Mouse (Mus musculus) layer of hippocampus, adult 9-10 months (tissue): ENCODE data around the gene Gpc6.

Source experiments
- DNase-seq: peaks from one replicate; pipeline ENCODE4 v3.0.0; 2022; ENCODE audit warnings: low spot score

Gene Gpc6

GRCm38 (mm10) chr14:117930848-117931816 is 1006.0 kb downstream of the Gpc6 start:
- DNase-seq: no peak

DNA sequence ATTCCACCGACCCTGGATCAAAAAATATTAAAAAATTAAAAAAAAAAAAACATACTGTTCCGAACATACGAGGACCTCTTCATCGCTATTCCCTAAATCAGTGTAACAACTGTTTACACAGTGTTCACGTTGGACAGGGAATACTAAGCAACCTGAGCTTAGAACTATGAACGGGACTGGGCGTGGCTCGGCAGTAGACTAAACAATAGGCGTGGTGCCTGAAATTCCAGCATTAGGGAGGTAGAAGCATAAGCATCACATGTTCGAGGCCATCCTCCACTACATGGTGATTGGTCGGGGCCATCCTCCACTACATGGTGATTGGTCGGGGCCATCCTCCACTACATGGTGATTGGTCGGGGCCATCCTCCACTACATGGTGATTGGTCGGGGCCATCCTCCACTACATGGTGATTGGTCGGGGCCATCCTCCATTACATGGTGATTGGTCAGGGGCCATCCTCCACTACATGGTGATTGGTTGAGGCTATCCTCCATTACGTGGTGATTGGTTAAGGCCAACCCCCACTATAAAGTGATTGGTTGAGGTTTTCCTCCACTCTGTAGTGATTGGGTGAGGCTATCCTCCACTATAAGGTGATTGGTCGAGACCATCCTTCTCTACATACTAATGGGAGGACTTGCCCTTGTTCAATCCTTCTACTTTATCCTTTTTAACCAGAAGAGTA is 1007.2 kb downstream of the Gpc6 start:
- DNase-seq: no peak

GRCm38 (mm10) chr14:117938554-117938953 is 1013.4 kb downstream of the Gpc6 start:
- no peak for DNase-seq

DNA sequence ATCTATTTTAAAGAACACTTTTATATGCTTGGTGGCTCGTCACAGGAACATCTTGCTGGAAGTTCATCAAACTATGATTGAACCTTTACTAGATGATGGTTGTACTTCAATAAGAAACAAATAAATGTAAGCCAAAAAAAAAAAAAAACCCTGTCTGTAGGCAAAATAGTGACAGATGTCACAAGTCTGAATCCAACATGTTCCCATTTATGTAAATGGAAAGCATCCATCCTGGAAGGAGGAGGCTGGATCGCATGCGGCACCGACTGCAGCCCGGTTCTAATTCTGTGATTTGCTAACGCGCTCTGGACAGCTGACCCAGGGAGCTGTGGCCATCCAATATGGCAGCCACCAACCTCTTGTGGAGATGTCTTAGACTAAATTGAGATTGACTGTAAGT is 1014.4 kb downstream of the Gpc6 start:
- no peak for DNase-seq

DNA sequence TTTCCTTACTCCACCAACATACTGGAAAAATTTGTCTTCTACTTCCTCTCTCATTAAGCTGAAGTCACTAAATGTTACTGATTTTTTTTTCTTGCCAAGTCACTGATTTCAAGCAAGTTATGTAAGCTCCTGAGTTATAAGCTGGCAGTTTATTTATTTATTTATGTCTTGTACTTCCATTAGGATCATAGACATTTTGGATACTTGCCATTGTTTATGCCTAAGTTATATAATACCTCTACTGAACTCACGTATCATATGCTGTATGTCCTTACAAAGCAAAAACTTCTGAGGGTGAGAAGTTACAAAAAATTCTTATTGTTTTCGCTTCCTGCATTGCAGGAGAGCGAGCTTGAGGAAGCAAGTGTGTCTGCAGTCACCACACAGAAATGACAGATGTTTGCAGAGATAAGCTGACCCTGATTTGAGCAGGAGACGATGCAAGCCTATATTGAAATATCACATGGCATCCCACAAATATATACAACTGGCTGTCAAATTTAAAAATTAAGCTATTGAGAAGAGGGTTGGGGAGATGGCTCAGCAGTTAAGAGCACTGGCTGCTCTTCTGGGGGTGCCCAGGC is 1020.9 kb downstream of the Gpc6 start:
- no peak for DNase-seq

DNA sequence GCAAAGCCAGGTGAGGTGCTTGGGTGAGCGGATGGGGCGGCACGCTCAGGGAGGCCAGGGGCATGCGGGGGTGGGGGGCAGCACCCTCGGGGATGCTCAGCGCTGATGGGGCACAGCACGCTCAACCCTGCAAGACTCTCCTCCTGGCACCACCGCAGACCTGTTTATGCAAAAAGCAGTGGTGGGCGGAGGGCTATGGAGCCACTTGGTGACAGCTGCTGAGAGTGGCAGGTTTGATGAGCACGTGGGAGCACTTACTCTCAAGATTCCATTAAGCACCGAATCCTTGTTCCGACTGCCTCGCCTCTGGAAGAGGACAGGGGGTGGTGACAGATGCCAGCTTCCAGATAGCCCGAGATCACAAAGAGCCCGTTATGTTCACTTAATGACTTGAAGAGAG is 1026.2 kb downstream of the Gpc6 start:
- DNase-seq: no peak

DNA sequence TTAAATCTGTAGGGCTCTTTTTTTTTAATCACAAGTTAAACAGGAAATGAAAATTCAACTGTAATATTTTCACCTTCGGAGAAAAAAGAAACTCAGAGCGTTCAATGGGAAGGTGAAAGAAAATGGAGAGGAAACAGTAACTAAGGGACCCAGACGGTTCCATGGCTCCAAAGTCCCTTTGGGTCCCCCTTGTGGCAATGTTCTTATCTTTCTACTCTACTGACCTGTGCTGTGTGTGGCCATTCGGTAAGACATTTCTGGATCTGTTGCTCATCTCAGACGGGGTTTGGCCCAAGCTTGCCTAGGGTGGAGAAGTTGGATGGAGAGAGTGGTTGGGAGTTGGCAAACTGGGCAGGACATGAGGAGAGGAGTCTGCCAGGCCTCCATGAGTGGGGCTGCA is 1026.6 kb downstream of the Gpc6 start:
- DNase-seq: no peak

DNA sequence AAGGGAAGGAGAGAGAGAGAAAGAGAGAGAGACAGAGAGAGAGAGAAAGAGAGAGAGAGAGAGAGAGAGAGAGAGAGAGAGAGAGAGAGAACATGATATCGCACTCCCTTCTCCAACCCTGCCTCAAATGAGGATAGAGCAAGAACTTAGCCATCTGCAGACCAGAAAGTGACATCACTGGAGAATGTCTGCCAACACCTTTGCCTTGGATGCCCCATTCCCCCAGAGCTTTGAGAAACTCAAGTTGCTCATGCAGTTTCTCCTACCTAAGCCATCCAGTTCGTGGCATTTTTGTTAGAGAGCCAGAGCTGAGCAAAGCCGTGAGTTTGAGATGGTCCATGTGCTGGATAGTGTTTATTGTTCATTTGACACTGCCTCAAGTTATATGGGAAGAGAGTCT is 1030.9 kb downstream of the Gpc6 start:
- no peak for DNase-seq

- DNase-seq: no peak
These were observed 1033.3 kb downstream of the Gpc6 start for GRCm38 (mm10) chr14:117958389-117958788.

- no peak for DNase-seq
These were observed 1036.2 kb downstream of the Gpc6 start for GRCm38 (mm10) chr14:117961267-117961666.

DNA sequence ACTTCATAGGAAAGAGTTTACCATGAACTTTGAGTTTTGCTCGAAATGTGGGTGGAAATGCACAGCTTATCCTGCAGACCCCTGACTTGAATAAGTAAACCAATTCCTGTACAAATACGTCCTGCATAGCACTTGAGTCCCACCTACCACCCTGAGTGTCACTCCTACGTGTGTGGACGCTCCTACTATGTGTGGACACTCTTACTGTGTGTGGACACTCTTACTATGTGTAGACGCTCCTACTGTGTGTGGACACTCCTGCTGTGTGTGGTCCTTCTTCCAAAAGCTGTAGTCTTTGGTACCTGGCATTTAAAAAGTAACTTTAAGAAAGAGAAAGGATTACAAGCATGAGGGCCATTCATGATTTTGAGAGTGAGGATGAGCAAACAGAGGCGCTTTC is 1036.7 kb downstream of the Gpc6 start:
- DNase-seq: no peak

GRCm38 (mm10) chr14:117962453-117962852 is 1037.3 kb downstream of the Gpc6 start:
- DNase-seq: no peak

GRCm38 (mm10) chr14:117972576-117972975 is 1047.5 kb downstream of the Gpc6 start:
- no peak for DNase-seq

GRCm38 (mm10) chr14:117981532-117981931 is 1056.4 kb downstream of the Gpc6 start:
- no peak for DNase-seq

GRCm38 (mm10) chr14:117988444-117988843 is 1063.3 kb downstream of the Gpc6 start:
- DNase-seq: no peak

DNA sequence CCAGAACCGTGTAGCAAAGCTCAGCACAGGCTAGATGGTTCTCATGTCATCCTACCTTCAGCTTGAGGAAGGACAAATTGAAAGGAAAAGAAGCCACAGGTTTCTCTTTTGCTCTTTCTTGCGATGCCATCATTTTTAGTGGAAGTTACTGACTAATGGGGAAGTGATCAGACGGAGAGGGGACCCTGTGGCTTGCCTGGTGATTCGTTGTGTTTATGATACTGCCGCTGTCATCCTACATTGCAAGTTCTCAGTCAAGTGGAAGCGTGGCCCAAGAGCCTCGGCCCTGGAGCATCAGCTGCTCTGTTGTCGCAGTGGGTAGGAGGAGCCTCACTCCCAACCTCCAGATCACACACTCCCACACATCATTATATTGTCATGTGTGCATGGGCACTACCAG is 1065.1 kb downstream of the Gpc6 start:
- DNase-seq: no peak

DNA sequence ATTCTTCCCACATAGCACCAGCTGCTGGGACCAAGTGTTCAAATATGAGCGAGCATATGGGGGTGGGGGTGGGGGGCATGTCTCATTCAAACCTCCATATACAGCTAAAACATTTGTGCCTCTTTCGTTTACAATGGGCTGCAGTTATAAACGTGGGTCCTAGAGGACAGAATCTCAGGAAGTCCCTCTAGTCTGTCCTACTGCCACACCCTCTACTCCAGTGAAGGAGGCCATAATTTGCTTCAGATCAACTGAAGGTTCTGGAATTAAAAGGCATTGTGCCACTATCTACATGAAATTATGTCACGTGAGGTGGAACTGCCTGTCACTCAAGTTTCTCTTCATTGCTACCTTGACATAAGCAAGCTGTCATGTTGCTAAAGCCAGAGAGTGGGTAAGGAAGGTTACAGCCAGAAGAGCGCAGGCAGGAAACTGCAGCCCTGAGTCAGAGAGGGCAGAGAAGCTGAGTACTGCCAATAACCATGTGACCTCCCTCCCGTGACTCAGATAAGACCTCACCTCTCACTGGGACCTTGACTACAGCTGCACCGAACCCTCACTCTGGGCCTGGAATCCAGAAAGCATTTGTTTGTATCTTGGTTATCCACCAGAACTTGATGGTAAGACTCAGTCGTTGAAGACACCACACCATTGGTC is 1067.6 kb downstream of the Gpc6 start:
- DNase-seq: no peak

GRCm38 (mm10) chr14:117993845-117994244 is 1068.7 kb downstream of the Gpc6 start:
- no peak for DNase-seq

DNA sequence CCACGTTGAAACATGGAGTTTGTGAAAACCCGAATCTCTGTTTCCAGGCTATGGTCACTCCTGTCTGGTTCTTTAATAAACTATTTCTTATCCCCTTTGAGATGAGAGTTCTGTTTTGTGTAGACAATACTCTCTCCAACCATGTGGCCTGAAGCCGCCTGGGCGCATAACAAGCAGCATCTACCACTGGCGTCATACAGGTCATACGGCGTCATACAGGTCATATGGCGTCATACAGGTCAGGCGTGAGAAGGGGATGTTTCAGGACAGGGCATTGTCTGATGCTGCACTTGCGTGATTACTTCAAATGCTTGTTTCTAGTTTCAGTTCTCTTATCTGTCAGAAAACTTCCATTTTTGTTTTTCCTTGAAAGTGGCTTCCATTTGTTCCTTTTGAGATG is 1079.3 kb downstream of the Gpc6 start:
- no peak for DNase-seq

- DNase-seq: peak; percentile 21
These were observed 1080.6 kb downstream of the Gpc6 start for GRCm38 (mm10) chr14:118005697-118006096.

GRCm38 (mm10) chr14:118009541-118009940 is 1084.4 kb downstream of the Gpc6 start:
- DNase-seq: no peak

GRCm38 (mm10) chr14:118013237-118013636 is 1088.1 kb downstream of the Gpc6 start:
- no peak for DNase-seq
